Mouse (Mus musculus) brain, embryonic 14.5 days (tissue): ENCODE measurements at regions not wholly inside any gene's neighbourhood (a gene's known extent, or its start where the extent isn't known, plus 50 kb on each side); places are given as distances from the start of the nearest gene placed in this dataset.

Experiments used
- CTCF ChIP-seq: fragments of 200-500 bp; IDR thresholded peaks from 2 replicates; pipeline ENCODE4 v1.5.1; 2012; ENCODE audit warnings: inconsistent platforms, mild to moderate bottlenecking, moderate library complexity, borderline replicate concordance; ENCODE audit not compliant: insufficient read depth, insufficient read length; ENCODE audit errors: extremely low read depth
- POLR2A ChIP-seq: fragments of 200-500 bp; IDR thresholded peaks from 2 replicates; pipeline ENCODE4 v1.6.1; 2012; ENCODE audit warnings: mild to moderate bottlenecking, inconsistent platforms, borderline replicate concordance; ENCODE audit not compliant: poor library complexity, insufficient read depth, insufficient read length, severe bottlenecking; ENCODE audit errors: extremely low read depth

GRCm38 (mm10) chr17:4040104-4040664 lies 344.1 kb upstream of the Nox3 start:
- TF ChIP-seq CTCF (no peak), POLR2A (no peak)
